ENCODE assay signal across 13 mouse cellular contexts in the genomic region with DNA sequence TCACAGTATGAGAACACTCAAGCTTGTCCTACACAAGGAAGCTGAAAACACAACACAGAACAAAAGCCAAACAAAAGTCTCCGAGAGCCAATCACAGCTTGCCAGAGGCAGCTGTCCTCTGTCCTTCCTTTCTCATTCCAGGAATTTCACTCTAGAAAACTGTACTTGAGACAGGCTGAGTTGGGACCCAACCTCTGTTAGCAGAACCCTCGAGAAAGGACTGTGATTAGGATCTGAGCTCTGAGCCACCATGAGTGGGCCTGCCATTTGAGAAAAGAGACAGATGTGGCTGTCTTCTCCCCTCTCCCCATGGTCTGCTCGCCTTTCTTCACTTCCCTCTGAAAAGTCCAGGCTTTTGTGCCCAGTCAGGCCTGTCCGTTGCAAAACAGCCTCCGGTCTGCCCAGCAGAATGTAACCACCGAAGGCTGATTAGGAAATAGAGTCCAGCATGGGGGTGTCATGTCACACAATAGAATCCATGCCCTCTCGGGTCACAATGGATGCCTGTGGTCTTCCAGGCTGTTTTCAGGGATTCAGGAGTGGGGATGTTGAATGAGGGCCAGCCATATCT. TPM values are rescaled to one million over a fixed set of nuclear protein-coding genes. Genes with fewer than 3 reads are reported as not detected.
DNase-seq lines count a peak whose midpoint lies in the region; ATAC-seq and TF ChIP-seq lines count a peak whose summit lies in the region.
"Had no signal": no experiment of that assay in that cellular context is flagged by ENCODE, and none has a peak within 500 bp of the region (broad histone marks: within the 10 kb centered on the region; RNA-seq: fewer than 3 reads in every experiment).

No protein-coding gene starts in this region.

- H3K9me3 ChIP-seq in kidney, embryonic 14.5 days (ENCODE audit: control insufficient read depth, low read length) = no peaks in the 10 kb centered on the region
- H3K9me3 ChIP-seq: hindbrain, embryonic 15.5 days; limb, embryonic 13.5 days had no signal

- H3K4me3 ChIP-seq in kidney, embryonic 14.5 days (ENCODE audit: low read length) = no peak overlapping the region
- H3K4me3 ChIP-seq in brown adipose tissue, adult 24 weeks (ENCODE audit: insufficient read depth, low read depth, low read length) = no peak overlapping the region
- H3K4me3 ChIP-seq in left cerebral cortex, adult 2 months = no peak overlapping the region
- H3K4me3 ChIP-seq: hindbrain, embryonic 15.5 days; limb, embryonic 13.5 days; myocyte had no signal

- no peaks in the 10 kb centered on the region for H3K36me3 ChIP-seq in kidney, embryonic 14.5 days (ENCODE audit: control insufficient read depth, insufficient read depth, low read length)
- H3K36me3 ChIP-seq: hindbrain, embryonic 15.5 days; limb, embryonic 13.5 days had no signal

- intact Hi-C loops in left cerebral cortex, adult 2 months (cut with DNase I) = no loop called here

- no peak for DNase-seq in kidney, adult 18-20 months
- peak; percentile 64 for DNase-seq in fibroblast of lung, adult 2 months (ENCODE audit: low read depth)
- DNase-seq in lung, postnatal 14 days = peak; percentile 45
- DNase-seq in urinary bladder, postnatal 10 days (ENCODE audit: low spot score) = no peak
- no peak for DNase-seq in left cerebral cortex, adult 2 months (ENCODE audit: extremely low spot score in 1 of 2, low spot score in 2 of 2)
- DNase-seq: cerebellum, postnatal 25 days; right cerebral cortex, postnatal 25 days; thymus, postnatal 36 days had no signal

- no peak overlapping the region for H3K4me2 ChIP-seq in kidney, embryonic 14.5 days (replicated peaks; ENCODE audit: low read depth, low read length)
- H3K4me2 ChIP-seq: hindbrain, embryonic 15.5 days; limb, embryonic 13.5 days had no signal

- TF ChIP-seq CTCF in left cerebral cortex, adult 2 months (IDR thresholded peaks at IDR 0.05) = no peak

- H3K9ac ChIP-seq in kidney, embryonic 14.5 days (ENCODE audit: low read depth, low read length) = no peak overlapping the region
- H3K9ac ChIP-seq: hindbrain, embryonic 15.5 days; limb, embryonic 13.5 days had no signal

- WGBS in kidney, embryonic 14.5 days = 34% methylated on average over 7 of the region's 7 CpGs

- H3K27me3 ChIP-seq in kidney, embryonic 14.5 days (ENCODE audit: control insufficient read depth, insufficient read depth, low read length) = no peaks in the 10 kb centered on the region; the same call in 1 of the 2 replicates
- H3K27me3 ChIP-seq: hindbrain, embryonic 15.5 days; limb, embryonic 13.5 days had no signal

- peak; percentile 46; the same call in 1 of the 2 replicates for ATAC-seq in kidney, embryonic 14.5 days (ENCODE audit: low FRiP score, low TSS enrichment)

- no peak overlapping the region for H3K27ac ChIP-seq in kidney, embryonic 14.5 days (ENCODE audit: low read depth, low read length)
- peak overlapping the region; percentile 70 for H3K27ac ChIP-seq in brown adipose tissue, adult 24 weeks (replicated peaks; ENCODE audit: low read depth, low read length)
- H3K27ac ChIP-seq in left cerebral cortex, adult 2 months = no peak overlapping the region
- H3K27ac ChIP-seq: hindbrain, embryonic 15.5 days; limb, embryonic 13.5 days had no signal

- H3K4me1 ChIP-seq in kidney, embryonic 14.5 days (ENCODE audit: control insufficient read depth, insufficient read depth, low read length) = 0 out of 2 replicates have a peak, but pooled peaks cover 4% of the 10 kb centered on the region
- peaks cover 7% of the 10 kb centered on the region for H3K4me1 ChIP-seq in brown adipose tissue, adult 24 weeks (ENCODE audit: control insufficient read depth, insufficient read depth, insufficient read length, low read length)
- H3K4me1 ChIP-seq: hindbrain, embryonic 15.5 days had no signal

RNA-seq across cellular contexts. Expression of a gene that starts 24.8 kb away (rescaled TPM):
- polyA plus RNA-seq in kidney, embryonic 14.5 days (2014; fragmentation: Nextera tagmentation; extraction: Ambion mirVana) = 10.3 and 16.0 TPM in 2 replicates
- 0.50 and 0.59 TPM in 2 replicates for polyA plus RNA-seq in brown adipose tissue, adult 24 weeks (2012; ENCODE audit: insufficient read depth, insufficient read length, missing spikeins)
- 1 to 10 TPM; 4.3 to 6.3 TPM for total RNA-seq in left cerebral cortex, adult 2 months (2021)

RNA-seq across cellular contexts. Expression of a gene that starts 32.9 kb away (rescaled TPM):
- 0.64 and 1.1 TPM in 2 replicates for polyA plus RNA-seq in kidney, embryonic 14.5 days (2014; fragmentation: Nextera tagmentation; extraction: Ambion mirVana)
- 0.32 and 0.46 TPM in 2 replicates for polyA plus RNA-seq in brown adipose tissue, adult 24 weeks (2012; ENCODE audit: insufficient read depth, insufficient read length, missing spikeins)
- total RNA-seq in left cerebral cortex, adult 2 months (2021) = under 1 TPM; 0.36 to 0.54 TPM
- polyA plus RNA-seq: myocyte had no signal

Comparison
In these comparisons a context has a peak if more than half of its experiments do, and no peak if none do; other contexts are left out.
1. DNase-seq: peak in fibroblast of lung, adult 2 months (single experiment) and lung, postnatal 14 days (single experiment); none in kidney, adult 18-20 months (single experiment), urinary bladder, postnatal 10 days (single experiment) and left cerebral cortex, adult 2 months (0 of 2).